Mouse (Mus musculus): Measurements from ENCODE around the gene Nsmce1.
"Not testable (repeated sequence)": the region's sequence is repeated elsewhere in the genome, so short reads cannot be mapped to it uniquely, and the experiment has no call there.

Nsmce1 gene

DNA sequence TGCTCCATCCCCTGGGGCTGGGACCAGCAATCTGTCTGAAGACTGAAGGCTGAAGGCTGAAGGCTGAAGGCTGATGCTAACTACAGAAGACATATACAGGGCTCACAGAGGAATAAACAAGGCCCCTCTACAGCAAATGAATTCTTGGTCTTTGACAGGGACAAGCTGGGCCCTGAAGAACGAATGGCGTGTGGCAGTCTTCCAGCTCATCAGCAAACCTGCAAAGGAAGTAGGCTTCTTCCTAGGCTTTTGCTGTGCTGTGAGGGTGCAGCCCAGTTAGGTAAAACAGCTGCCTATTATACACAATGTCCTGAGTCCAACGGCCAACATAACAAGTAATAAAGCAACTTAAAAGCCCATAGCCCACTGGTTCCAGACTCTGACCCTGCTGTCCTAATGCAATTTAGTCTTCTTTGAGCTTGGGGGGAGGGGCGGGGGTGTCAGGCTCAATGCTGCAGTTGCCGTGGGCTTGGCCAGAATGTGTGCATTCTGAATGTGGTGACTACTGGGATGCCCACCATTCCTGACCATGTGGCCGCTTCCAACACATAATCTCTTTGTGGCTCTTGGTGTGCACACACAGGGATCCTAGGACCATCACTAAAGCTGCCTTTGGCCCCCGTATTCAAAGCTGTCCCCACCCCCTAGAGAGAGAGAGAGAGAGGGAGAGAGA is 61.1 kb downstream of the Nsmce1 start:
- DNase-seq: no peak

DNA sequence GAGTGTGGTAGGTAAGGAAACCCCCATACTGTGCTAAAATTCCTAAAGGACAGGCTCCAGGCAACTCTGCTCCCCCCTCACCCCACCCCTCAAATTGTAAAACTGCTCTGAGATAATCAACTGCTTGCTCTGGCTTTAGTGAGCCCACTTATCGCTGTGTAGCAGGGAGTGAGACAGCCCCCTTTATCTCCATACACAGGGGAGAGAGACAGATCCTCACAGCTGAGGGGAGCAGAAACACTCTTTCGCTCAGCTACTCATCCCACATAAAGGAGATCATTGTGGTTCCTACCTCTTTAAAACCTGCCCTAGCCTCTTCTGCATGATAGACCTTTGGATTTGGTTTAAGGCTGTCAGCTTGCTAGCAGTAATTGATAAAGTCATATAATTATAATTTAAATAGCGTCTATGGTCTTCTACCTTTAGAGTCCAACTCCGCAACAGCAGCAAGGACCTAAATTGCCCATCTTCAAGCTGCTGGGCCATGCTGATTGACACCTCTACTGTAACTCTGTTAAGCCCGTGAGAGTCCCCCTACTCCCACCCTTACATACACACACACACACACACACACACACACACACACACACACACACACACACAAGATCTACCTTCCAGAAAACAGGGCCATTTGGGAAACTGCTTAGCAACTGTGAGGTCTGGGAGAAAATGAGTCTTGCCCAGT is 62.4 kb downstream of the Nsmce1 start:
- not testable (repeated sequence) for DNase-seq

DNA sequence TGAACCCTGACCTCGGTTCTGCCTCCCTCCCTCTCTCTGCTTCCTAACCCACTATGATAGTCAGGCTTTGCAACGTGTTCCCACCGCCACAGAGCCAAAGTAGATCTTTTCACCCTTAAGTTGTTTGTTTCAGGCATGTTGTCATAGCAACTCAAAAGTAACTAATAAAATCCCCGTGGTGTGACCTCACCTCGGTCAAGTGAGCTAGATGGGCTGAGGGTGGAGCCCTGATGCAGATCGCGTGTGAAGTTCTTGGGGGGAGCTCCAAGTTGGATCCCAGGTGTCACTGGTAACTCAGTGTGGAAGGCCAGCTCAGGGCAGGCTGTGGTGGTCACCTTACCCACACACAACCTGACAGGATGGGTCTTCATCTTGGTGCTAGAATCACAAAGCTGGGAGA is 63.0 kb downstream of the Nsmce1 start:
- no peak for DNase-seq

DNA sequence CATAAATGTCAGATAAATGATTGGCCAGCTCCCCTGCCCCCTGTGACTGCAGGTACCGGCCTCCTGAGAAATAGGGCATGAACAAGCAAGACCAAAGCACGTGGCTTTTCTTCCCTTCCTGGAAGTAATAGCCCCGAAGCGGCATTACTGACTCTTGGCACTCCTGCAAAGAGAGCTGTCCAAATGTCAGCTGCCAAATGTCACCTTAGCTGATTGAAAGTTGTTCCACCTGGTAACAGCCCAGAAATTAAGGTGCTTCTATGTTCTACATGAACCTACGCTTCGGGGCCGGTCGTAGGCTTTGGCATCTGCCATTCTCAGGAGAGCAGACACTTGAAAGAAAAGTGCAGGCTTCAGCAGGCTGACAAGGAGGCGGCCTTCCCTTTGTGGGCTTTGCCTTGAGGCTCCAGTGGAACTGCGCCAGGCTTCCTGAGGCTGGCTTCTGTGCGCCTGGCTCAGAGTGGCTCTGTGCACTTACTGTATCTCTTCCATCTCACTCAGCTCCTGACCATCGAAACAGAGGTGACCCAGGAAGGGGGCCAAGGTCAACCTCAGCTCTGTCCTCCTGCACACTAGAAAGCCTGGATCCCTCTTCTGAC is 63.8 kb downstream of the Nsmce1 start:
- DNase-seq: peak; percentile 62

DNA sequence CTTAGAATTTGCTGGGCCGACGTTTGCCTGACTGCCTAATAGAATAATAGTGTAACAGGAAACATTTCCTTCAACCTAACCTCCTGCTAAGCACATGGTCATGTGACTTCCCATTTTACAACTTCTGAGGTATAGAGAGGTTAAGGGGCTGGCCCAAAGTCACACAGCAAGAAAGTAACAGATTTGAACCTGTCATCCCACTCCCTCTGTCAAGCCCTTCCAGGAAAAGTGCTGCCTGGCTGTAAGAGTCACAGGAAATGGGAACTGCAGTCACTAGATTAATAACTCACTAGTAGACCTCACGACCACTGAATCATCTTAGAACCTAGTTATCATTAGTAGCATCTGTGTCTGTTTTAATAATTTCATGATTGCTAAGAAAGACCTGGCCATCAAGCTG is 68.3 kb downstream of the Nsmce1 start:
- no peak for DNase-seq

DNA sequence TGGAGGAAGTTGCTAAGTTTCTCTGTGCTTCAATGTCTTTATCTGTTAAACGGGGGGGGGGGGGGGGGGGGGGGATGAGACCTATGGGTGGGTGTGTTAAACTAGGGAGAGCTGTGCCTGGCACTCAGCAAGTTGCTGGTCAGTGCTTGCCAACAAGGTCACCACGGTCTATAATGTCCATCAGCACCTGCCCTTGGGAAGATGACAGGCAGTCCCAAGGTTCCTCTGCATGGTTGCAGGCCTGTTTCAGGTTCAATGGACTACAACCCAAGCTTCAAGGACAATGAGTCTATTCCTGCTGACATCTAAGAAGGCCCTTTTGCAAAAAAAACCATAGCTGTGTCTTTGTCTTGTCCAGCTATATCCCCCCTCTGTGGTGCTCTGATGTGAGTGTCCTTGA is 69.5 kb downstream of the Nsmce1 start:
- DNase-seq: no peak

DNA sequence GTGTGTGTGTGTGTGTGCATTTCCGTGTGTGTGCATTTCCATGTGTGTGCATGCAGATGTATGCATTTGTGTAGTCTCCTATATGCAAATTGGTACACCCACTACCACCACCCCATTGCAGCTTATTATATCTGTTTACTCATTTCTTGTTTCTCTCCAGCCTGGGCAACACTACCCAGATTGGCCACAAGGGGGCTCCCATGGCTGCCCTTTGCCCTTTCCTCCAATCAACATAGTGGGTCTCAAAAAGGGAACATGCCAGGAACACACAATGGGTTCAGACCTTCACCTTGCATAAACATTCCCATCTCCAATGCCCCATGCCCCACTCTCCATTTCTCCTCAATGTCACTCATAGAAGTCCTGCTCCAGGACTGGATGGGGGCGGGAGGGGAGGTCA is 71.2 kb downstream of the Nsmce1 start:
- DNase-seq: peak; percentile 78

DNA sequence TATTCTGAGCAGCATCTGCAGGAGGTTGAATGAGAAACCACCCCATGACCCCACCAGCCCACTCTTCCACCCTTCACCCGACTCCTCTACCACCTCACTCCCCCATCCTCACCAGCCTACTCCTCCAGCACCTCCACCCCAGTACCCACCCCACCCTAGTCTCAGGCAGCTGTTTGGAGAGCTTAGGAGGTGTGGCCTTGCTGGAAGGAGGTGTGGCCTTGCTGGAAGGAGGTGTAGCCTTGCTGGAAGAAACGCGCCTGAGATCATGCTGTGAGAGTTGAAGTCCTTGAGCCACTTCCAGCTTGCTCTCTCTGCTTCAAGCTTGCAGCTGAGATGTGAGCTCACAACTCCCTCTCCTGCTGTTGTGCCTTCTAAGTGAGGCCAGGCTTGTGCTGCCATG is 73.0 kb downstream of the Nsmce1 start:
- DNase-seq: peak; percentile 21

All from lung, postnatal 36 days (tissue).